Mouse (Mus musculus) MEL-GATA-1-ER (cell line): ENCODE measurements around the gene Hspb8.
"Not testable (repeated sequence)": the region's sequence is repeated elsewhere in the genome, so short reads cannot be mapped to it uniquely, and the experiment has no call there.

Source experiments
- DNase-seq: peaks from one replicate; pipeline ENCODE4 v3.0.0-alpha.2; 2012; ENCODE audit warnings: low read depth; ENCODE audit errors: extremely low read depth

Gene Hspb8

DNA sequence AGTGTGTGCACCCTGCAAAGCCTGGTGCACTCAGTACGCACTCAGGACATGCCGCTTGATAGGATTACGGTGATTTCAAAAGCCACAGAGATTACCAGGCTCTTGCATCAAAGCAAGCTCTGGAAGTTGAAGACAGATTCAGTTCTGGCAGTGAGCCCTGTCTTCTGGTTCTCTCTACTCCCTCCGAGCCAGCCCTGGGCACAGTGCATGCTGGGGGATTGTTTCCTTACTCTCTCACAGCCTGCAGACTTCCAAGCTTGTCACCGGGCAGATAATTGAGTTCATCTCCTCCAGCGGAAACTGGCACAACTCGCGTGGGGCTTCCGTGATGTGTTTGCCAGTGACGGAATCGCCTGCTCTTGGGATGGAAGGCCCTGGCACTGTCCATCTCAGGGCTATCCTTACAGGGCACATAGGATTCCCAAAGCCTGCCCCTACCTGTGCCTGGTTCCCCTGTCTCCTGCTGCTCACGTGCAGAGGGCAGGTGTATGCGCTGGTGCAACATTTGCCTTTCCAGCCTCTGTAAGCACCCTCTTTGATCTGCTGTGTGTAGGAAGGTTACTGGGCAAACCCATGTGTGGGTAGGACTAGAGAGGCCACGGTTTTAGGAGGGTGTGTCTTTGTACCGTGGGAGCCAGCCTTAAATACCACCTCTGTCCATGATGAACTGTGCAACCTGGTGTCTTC, 32.7 kb downstream of the Hspb8 start:
- DNase-seq, result no peak

DNA sequence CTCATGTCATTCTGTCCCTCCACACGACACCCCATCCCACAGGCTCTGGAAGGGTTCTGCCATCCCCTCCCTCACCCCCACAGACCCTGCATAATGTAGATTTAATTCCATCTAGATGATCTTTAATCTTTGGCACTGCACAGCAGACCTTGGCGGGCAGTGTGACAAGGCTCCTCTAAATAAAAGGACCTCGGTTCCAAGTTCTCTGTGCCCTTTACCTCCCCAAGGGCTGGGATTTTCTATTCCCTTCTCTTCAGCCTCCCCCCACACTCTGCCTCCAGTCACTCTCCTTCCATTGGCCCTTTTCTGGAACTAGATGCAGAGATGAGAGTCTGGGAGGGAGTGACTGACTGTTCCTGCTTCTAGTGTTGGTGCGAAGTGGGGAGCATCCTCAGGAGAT, 33.3 kb downstream of the Hspb8 start:
- DNase-seq, result no peak

DNA sequence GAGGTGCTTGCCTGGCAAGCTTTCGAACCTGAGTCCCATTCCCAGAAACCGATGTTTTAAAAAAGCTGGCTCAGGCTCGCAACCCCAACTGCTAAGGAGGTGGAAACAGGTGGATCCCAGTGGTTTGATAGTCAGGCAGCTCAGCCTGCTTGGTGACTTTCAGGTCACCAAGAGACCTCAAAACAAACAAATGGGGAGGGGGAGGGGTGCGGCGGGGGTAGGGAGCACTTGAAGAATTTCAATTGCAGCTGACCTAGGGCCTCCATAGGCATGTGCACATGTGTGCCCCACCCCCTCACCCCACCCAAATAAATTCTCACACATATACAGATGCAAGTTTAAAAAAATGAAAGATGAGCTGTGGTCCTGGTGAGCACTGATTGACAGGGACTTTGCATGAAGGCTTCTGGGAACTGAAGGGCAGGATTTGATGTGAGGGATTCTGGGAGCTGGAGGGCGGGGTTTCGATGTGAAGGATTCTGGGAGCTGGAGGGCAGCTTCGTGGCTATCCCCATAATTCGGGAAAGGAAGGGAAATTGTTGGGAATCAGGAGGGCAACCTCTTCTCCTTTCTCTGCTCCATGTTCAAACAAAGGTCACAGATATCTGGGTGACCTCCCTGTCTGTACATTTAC, 35.2 kb downstream of the Hspb8 start:
- DNase-seq, result no peak

DNA sequence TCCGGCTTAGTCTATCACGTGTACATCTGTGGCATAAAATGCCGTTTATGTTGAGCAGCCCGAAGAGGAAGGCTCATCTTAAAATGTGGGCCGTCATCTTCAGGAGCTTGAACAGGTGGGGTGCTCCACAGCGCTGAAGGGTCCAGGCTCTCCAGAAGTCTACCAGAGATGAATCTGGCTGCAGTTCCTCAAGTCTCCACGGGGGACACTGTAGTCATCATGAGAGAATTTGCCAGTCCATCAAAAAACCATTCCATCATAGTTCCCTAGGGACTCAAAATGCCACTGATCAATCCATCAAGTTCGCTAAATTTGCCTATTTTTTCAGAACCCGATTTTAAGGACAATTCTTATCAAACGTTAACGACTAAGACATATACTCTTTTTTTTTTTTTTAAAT, 36.6 kb downstream of the Hspb8 start:
- DNase-seq, result no peak

DNA sequence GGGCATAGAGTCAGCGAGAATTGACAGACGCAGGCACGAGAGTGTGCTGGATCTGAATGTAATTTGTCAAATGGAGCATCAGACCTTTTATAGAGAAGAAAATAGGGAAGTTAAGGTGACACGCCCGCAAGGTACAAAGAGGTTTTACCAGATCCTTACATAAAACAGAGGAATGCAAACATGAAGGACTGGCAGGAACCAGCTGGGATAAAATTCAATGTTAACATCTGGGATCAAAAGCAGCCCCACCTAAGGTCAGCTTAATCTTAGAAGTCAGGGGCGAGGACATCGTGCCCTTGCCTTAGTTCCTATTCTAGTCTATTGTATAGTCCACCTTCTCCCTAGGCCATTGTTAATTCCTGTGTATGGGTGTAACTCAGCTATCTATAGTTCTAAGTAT, 40.0 kb downstream of the Hspb8 start:
- not testable (repeated sequence) for DNase-seq

DNA sequence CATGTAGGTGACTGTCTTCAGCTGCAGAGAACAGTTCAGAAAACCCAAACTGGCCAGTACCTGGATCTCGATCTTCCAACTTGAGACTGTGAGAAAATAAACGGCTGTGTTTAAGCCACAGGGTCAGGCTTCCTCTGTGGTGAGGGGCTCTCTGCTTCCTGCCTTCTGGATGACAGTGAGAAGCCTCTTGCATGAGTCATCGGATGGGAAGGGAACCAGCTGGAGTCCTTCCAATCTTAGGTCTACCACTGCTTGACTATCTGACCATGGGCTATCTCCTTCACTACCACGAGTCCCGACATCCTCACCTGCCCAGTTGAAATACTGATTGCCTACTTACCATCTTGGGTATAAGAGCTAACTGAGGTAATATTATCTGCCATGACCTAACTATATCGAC, 40.9 kb downstream of the Hspb8 start:
- DNase-seq, result no peak

DNA sequence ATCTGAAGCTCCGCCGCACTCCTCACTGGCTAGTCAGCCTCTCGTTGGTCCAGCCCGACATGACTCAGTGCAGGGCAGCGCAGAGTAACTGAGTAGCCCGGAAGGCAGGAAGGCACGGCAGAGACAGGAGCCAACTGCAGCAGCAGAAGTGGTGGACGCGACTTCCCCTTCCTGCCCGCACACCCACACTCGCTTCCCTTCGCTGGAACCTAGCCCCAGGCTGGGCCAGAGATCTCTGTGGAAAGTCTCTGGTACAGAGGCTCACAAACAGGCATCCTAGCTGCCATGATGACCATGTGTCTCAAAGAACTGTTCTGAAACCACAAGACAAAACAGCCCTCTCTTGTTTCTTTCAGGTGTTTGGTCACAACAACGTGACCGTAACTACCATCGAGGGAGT, 41.4 kb downstream of the Hspb8 start:
- no peak for DNase-seq

DNA sequence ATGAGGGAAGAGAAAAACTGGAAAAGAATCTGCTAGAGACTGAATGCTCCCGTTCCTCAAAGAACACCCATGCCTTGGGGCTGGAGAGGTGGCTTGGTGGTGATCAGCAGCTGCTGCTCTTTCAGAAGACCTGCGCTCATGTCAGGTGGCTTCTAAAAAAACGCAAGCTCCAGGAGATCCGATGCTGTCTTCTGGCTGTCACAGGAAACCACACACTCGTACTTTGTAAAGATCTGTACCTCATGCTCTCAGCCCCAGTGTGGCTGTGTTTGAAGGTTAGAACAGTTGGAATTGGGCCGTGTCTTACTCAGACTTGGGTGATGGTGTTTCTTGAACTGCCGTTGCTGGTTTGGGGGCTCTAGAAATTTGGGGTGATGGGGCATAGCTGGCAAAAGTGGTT, 42.3 kb downstream of the Hspb8 start:
- no peak for DNase-seq

DNA sequence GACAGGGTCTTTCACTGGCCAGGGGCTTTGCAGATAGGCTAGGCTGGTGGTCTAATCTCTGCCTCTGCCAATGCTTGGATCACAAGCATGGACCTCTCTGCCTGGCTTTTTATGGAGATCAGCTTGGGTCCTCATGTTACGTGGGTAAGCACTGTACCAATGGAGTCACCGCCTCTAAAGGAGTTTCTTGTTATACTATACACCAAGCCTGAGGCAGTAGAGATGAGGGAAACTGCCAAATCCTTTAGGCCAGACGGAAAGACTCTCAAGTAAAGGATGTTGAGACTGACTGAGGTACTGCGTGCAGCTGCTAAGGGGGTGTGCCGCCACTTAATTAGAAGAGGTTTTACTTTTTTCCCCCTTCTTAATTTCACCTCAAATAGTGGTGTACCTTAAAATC, 43.8 kb downstream of the Hspb8 start:
- no peak for DNase-seq

DNA sequence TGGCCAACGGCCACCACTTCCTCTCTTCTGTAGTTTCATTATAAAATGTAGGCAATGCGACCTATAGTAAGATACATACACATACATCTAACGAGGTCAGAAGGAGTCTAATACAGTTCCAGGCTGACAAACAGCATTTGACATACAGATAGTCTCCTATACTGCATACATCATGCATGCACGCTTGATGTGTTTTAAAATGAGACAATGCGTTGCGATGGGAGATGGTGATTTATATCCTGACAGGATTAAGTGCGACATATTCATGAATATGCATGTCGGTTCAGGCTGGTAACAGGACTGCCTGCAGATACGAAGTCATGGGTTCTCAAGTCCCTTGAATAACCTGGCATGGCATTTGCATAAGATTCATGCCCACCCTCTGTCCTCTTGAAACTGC, 54.7 kb downstream of the Hspb8 start:
- DNase-seq, result no peak

DNA sequence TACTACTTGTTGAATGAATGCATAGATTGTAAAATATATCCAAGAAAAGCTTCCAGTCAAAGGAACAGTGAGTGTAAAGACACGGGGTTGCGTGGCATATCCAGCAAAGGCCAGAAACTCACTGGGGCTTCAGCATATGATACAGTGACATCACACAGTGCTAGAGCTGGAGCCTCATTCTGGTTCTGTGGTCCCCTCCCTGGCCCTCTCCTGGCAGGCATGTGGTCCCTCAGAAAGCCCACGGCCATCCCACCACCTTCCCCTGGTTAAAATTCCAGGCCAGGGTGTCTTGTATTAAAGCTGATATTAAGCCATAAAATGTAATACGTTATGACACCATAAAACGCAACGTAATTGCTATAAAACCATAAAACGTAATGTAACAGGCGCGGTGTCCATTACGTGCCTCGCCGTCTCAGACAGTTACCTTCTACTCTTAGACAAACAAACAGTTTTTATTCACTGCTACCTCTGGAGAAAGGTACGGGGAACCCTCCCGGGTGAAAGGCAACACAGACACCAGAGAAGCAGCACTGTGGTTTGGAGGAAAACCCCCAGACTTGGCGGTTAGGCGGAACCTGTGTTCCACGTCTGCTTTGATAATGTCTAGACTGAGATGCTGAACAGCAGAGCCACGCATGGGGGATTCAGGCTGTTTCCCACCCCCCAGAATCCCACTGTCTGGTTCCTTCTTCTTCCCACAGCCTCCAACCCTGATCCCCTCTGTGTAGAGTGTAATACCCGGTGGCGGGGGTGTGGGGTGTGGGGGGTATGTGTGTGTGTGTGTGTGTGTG, 55.6 kb downstream of the Hspb8 start:
- DNase-seq, result no peak

DNA sequence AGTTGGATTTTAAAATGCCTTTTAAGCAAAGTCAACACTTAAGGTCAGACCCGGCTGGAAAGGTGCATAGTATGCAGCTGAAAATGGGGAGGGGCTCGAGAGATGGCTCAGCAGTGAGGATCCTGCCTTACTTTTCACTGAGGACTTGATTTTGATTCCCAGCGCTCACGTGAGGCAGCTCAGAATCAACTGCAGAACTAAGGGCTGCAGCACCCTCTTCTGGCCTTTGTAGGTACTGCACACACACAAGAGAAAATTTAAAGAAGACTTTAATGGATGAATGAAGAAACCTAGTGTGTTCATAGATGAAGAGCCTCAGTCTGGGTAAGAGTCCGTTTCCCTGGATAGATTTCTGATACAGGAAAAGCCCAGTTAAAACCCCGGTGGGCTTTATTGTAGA, 61.3 kb downstream of the Hspb8 start:
- DNase-seq, result no peak

DNA sequence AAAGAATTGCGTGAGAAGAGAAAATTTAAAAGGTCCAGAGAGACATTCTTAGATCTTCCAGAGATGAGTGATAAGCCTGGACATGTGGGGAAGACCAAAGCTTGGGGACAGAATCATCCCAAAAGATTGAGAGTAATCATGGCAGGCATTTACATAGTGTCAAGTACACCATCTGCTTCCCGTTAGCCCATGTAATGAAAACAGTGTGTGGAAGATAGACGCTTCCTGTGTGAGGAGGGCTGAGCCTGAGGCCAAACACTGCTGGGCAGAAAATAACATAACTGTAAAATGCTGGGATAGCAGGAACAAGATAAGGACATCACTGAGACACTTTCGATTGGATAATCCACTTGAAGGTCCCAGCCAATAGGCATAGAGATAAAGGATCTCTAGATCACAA, 61.9 kb downstream of the Hspb8 start:
- DNase-seq, result no peak
